Mouse (Mus musculus): ENCODE measurements around the gene Ttyh3. TPM values are rescaled to one million over a fixed set of nuclear protein-coding genes. Genes with fewer than 3 reads are reported as not detected.

Ttyh3 gene
- polyA plus RNA-seq, 1 experiment from 2014 or later, result 83.3 TPM

DNA sequence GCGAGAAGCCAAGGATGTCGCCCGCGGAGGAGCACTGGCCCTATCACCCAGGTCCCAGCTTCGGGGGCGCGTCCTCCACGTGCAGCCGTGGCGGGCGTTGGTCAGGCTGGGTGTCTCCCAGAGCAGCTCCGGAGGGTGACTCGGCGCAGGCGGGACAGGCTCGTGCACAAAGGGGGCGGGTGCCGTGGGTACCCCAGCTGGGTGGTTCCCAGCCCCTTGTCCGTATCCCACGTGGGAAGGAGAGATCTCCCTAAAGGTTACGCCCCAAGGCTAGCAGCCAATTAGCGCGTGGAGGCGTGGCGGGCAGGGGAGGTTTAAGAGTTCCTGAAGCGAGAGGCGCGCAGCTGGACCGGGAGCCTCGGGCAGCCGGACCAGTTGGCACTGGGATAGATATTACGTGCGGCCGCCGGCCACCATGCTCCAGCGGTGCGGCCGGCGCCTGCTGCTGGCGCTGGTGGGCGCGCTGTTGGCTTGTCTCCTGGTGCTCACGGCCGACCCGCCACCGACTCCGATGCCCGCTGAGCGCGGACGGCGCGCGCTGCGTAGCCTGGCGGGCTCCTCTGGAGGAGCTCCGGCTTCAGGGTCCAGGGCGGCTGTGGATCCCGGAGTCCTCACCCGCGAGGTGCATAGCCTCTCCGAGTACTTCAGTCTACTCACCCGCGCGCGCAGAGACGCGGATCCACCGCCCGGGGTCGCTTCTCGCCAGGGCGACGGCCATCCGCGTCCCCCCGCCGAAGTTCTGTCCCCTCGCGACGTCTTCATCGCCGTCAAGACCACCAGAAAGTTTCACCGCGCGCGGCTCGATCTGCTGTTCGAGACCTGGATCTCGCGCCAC, 41.6 kb downstream of the Ttyh3 start, which contains the start of gene Lfng:
TSS of gene Lfng (plus strand) at position 320 of the 835 bp plus-strand sequence.
- no peaks in the 10 kb centered on the region for H3K36me3 ChIP-seq (ENCODE audit: control insufficient read depth, insufficient read depth, low read length)
- peak within 1 kb of the TSS; percentile 82 for H3K4me3 ChIP-seq (ENCODE audit: low read depth, low read length)
- H3K27ac ChIP-seq (ENCODE audit: low read depth, low read length), result peak within 1 kb of the TSS; percentile 99
- H3K4me2 ChIP-seq (ENCODE audit: low read depth, low read length, severe bottlenecking), result peak within 1 kb of the TSS; percentile 81
- ATAC-seq (replicated peaks; ENCODE audit: low FRiP score) (peak; percentile 64), DNase-seq (ENCODE audit: low spot score) (peak; percentile 97)
- H3K27me3 ChIP-seq (ENCODE audit: control insufficient read depth, insufficient read depth, low read length), result peaks cover 2% of the 10 kb centered on the region
- H3K9me3 ChIP-seq (ENCODE audit: control insufficient read depth, low read length), result no peaks in the 10 kb centered on the region
- peaks cover 36% of the 10 kb centered on the region for H3K4me1 ChIP-seq (replicated peaks; ENCODE audit: control insufficient read depth, insufficient read depth, low read length)
- WGBS, result under 1% methylated on average over 90 of the region's 91 CpGs
- peak within 1 kb of the TSS; percentile 94 for H3K9ac ChIP-seq (ENCODE audit: low read length)

GRCm38 (mm10) chr5:140606386-140606785, 42.4 kb downstream of the Ttyh3 start:
- DNase-seq (ENCODE audit: low spot score), result no peak
- H3K36me3 ChIP-seq (ENCODE audit: control insufficient read depth, insufficient read depth, low read length), result no peaks in the 10 kb centered on the region
- WGBS, result 0% methylated on average over 23 of the region's 23 CpGs
- H3K4me1 ChIP-seq (replicated peaks; ENCODE audit: control insufficient read depth, insufficient read depth, low read length), result peaks cover 27% of the 10 kb centered on the region
- H3K4me2 ChIP-seq (ENCODE audit: low read depth, low read length, severe bottlenecking), result peak overlapping the region; percentile 81
- H3K27me3 ChIP-seq (ENCODE audit: control insufficient read depth, insufficient read depth, low read length), result peaks cover 2% of the 10 kb centered on the region
- ATAC-seq (replicated peaks; ENCODE audit: low FRiP score), result no peak
- no peak overlapping the region for H3K27ac ChIP-seq (ENCODE audit: low read depth, low read length)
- no peaks in the 10 kb centered on the region for H3K9me3 ChIP-seq (ENCODE audit: control insufficient read depth, low read length)
- peak overlapping the region; percentile 82 for H3K4me3 ChIP-seq (ENCODE audit: low read depth, low read length)
- peak overlapping the region; percentile 48 for H3K9ac ChIP-seq (ENCODE audit: low read length)

GRCm38 (mm10) chr5:140605228-140605627, 43.6 kb downstream of the Ttyh3 start:
- DNase-seq (ENCODE audit: low spot score) (no peak), ATAC-seq (replicated peaks; ENCODE audit: low FRiP score) (no peak)
- Histone ChIP-seq H3K9me3 (ENCODE audit: control insufficient read depth, low read length) (no peaks in the 10 kb centered on the region), H3K4me3 (ENCODE audit: low read depth, low read length) (no peak overlapping the region), H3K27me3 (ENCODE audit: control insufficient read depth, insufficient read depth, low read length) (peaks cover 2% of the 10 kb centered on the region), H3K4me1 (replicated peaks; ENCODE audit: control insufficient read depth, insufficient read depth, low read length) (peaks cover 17% of the 10 kb centered on the region), H3K4me2 (ENCODE audit: low read depth, low read length, severe bottlenecking) (no peak overlapping the region), H3K36me3 (ENCODE audit: control insufficient read depth, insufficient read depth, low read length) (no peaks in the 10 kb centered on the region), H3K9ac (ENCODE audit: low read length) (no peak overlapping the region), H3K27ac (ENCODE audit: low read depth, low read length) (no peak overlapping the region)
- 26% methylated on average over 3 of the region's 3 CpGs for WGBS

GRCm38 (mm10) chr5:140604386-140604785, 44.4 kb downstream of the Ttyh3 start:
- Histone ChIP-seq H3K4me1 (replicated peaks; ENCODE audit: control insufficient read depth, insufficient read depth, low read length) (peaks cover 12% of the 10 kb centered on the region), H3K36me3 (ENCODE audit: control insufficient read depth, insufficient read depth, low read length) (no peaks in the 10 kb centered on the region), H3K4me2 (ENCODE audit: low read depth, low read length, severe bottlenecking) (no peak overlapping the region), H3K27me3 (ENCODE audit: control insufficient read depth, insufficient read depth, low read length) (peaks cover 2% of the 10 kb centered on the region), H3K27ac (ENCODE audit: low read depth, low read length) (no peak overlapping the region), H3K9me3 (ENCODE audit: control insufficient read depth, low read length) (no peaks in the 10 kb centered on the region), H3K4me3 (ENCODE audit: low read depth, low read length) (no peak overlapping the region), H3K9ac (ENCODE audit: low read length) (no peak overlapping the region)
- DNase-seq (ENCODE audit: low spot score), result no peak
- no peak for ATAC-seq (replicated peaks; ENCODE audit: low FRiP score)
- 86% methylated on average over 8 of the region's 8 CpGs for WGBS

- ATAC-seq (replicated peaks; ENCODE audit: low FRiP score) (no peak), DNase-seq (ENCODE audit: low spot score) (no peak)
- peaks cover 11% of the 10 kb centered on the region for H3K4me1 ChIP-seq (replicated peaks; ENCODE audit: control insufficient read depth, insufficient read depth, low read length)
- H3K4me2 ChIP-seq (ENCODE audit: low read depth, low read length, severe bottlenecking), result no peak overlapping the region
- H3K27ac ChIP-seq (ENCODE audit: low read depth, low read length), result no peak overlapping the region
- no peaks in the 10 kb centered on the region for H3K36me3 ChIP-seq (ENCODE audit: control insufficient read depth, insufficient read depth, low read length)
- H3K9ac ChIP-seq (ENCODE audit: low read length), result no peak overlapping the region
- 66% methylated on average over 2 of the region's 2 CpGs for WGBS
- H3K9me3 ChIP-seq (ENCODE audit: control insufficient read depth, low read length), result no peaks in the 10 kb centered on the region
- no peak overlapping the region for H3K4me3 ChIP-seq (ENCODE audit: low read depth, low read length)
- peaks cover 2% of the 10 kb centered on the region for H3K27me3 ChIP-seq (ENCODE audit: control insufficient read depth, insufficient read depth, low read length)
Observed at GRCm38 (mm10) chr5:140602540-140602939, 46.3 kb downstream of the Ttyh3 start.

DNA sequence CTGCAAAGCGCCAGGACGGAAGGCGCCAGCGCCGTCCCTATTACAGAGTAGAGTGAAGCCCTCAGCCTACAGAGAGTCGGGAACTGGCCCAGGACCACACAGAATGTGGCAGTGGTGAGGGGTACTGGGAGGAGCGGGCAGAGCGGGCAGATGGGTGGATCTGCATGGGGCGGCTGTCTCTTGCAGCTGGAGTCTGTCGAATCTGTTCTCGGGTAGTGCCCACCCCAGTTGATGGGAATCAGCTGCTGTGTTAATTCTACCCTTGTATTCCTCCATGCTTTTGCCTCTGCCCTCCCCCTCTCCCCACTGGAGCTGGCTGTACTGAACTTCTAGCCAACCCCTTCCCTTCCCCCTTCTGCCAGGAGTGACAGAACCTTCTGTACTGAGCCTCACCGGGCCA, 47.1 kb downstream of the Ttyh3 start:
- Histone ChIP-seq H3K27ac (ENCODE audit: low read depth, low read length) (no peak overlapping the region), H3K4me1 (replicated peaks; ENCODE audit: control insufficient read depth, insufficient read depth, low read length) (peaks cover 10% of the 10 kb centered on the region), H3K36me3 (ENCODE audit: control insufficient read depth, insufficient read depth, low read length) (no peaks in the 10 kb centered on the region), H3K27me3 (ENCODE audit: control insufficient read depth, insufficient read depth, low read length) (peaks cover 2% of the 10 kb centered on the region), H3K9me3 (ENCODE audit: control insufficient read depth, low read length) (no peaks in the 10 kb centered on the region), H3K4me2 (ENCODE audit: low read depth, low read length, severe bottlenecking) (no peak overlapping the region), H3K9ac (ENCODE audit: low read length) (no peak overlapping the region), H3K4me3 (ENCODE audit: low read depth, low read length) (no peak overlapping the region)
- 84% methylated on average over 12 of the region's 12 CpGs for WGBS
- ATAC-seq (replicated peaks; ENCODE audit: low FRiP score), result no peak
- no peak for DNase-seq (ENCODE audit: low spot score)

GRCm38 (mm10) chr5:140599939-140600338, 48.9 kb downstream of the Ttyh3 start:
- no peak for ATAC-seq (replicated peaks; ENCODE audit: low FRiP score)
- Histone ChIP-seq H3K4me2 (ENCODE audit: low read depth, low read length, severe bottlenecking) (no peak overlapping the region), H3K36me3 (ENCODE audit: control insufficient read depth, insufficient read depth, low read length) (no peaks in the 10 kb centered on the region), H3K9ac (ENCODE audit: low read length) (no peak overlapping the region), H3K27me3 (ENCODE audit: control insufficient read depth, insufficient read depth, low read length) (no peaks in the 10 kb centered on the region), H3K27ac (ENCODE audit: low read depth, low read length) (no peak overlapping the region), H3K4me3 (ENCODE audit: low read depth, low read length) (no peak overlapping the region), H3K4me1 (replicated peaks; ENCODE audit: control insufficient read depth, insufficient read depth, low read length) (no peaks in the 10 kb centered on the region), H3K9me3 (ENCODE audit: control insufficient read depth, low read length) (no peaks in the 10 kb centered on the region)
- 73% methylated on average over 5 of the region's 5 CpGs for WGBS
- DNase-seq (ENCODE audit: low spot score), result no peak

DNA sequence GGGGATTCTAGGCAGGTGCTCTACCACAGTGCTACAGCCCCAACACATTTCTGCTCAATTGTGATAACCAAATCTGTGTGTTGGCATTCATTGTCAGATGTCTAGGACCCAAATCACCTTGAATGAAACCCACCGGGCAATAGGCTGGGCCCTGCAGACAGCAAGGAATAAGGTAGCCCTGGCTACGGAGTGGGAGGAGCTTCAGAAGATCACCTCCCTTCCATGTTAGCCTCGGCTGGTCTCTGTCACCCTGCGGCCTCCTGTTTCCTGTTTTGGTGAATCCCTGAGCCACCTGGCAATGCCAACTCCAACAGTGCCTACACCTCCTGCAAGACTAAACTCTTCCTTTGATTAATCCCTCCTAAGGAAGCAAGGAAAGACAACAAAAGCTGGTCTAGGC, 51.0 kb downstream of the Ttyh3 start:
- Histone ChIP-seq H3K4me3 (ENCODE audit: low read depth, low read length) (no peak overlapping the region), H3K27ac (ENCODE audit: low read depth, low read length) (no peak overlapping the region), H3K36me3 (ENCODE audit: control insufficient read depth, insufficient read depth, low read length) (no peaks in the 10 kb centered on the region), H3K9me3 (ENCODE audit: control insufficient read depth, low read length) (no peaks in the 10 kb centered on the region), H3K27me3 (ENCODE audit: control insufficient read depth, insufficient read depth, low read length) (no peaks in the 10 kb centered on the region), H3K4me1 (replicated peaks; ENCODE audit: control insufficient read depth, insufficient read depth, low read length) (no peaks in the 10 kb centered on the region), H3K4me2 (ENCODE audit: low read depth, low read length, severe bottlenecking) (no peak overlapping the region), H3K9ac (ENCODE audit: low read length) (no peak overlapping the region)
- 92% methylated on average over 4 of the region's 4 CpGs for WGBS
- DNase-seq (ENCODE audit: low spot score) (no peak), ATAC-seq (replicated peaks; ENCODE audit: low FRiP score) (no peak)
